15 mouse cellular contexts compared by ENCODE assay signal in genomic region chr9:22024592-22024991, GRCm38 (mm10). TPM values are rescaled to one million over a fixed set of nuclear protein-coding genes. Genes with fewer than 3 reads are reported as not detected.
DNase-seq lines count a peak whose midpoint lies in the region; ATAC-seq and TF ChIP-seq lines count a peak whose summit lies in the region.
"Had no signal": no experiment of that assay in that cellular context is flagged by ENCODE, and none has a peak within 500 bp of the region (broad histone marks: within the 10 kb centered on the region; RNA-seq: fewer than 3 reads in every experiment).

No protein-coding gene starts in this region.

- DNase-seq in hindbrain, embryonic 10.5 days (ENCODE audit: low spot score), result peak; percentile 54
- DNase-seq in hindbrain, embryonic 14.5 days (ENCODE audit: low spot score), result no peak
- no peak for DNase-seq in lung, postnatal 0 days (ENCODE audit: low spot score)
- no peak for DNase-seq in lung, adult 18-20 months
- peak; percentile 53 for DNase-seq in embryo, embryonic 11 days
- DNase-seq in lung, postnatal 36 days, result peak; percentile 9
- DNase-seq: adrenal gland, postnatal 36 days; thymus, postnatal 14 days had no signal

- H3K9ac ChIP-seq in hindbrain, embryonic 14.5 days, result no peak overlapping the region
- no peak overlapping the region for H3K9ac ChIP-seq in lung, postnatal 0 days (replicated peaks; ENCODE audit: low read depth)
- H3K9ac ChIP-seq: embryonic facial prominence, embryonic 15.5 days; limb, embryonic 13.5 days had no signal

- TF ChIP-seq EP300 in lung, postnatal 0 days (IDR thresholded peaks at IDR 0.05), result no peak

- peaks cover 1% of the 10 kb centered on the region; the same call in 1 of the 2 replicates for H3K27me3 ChIP-seq in hindbrain, embryonic 10.5 days (ENCODE audit: insufficient read depth, poor library complexity, severe bottlenecking)
- no peaks in the 10 kb centered on the region for H3K27me3 ChIP-seq in hindbrain, embryonic 14.5 days (ENCODE audit: control insufficient read depth, insufficient read depth, low read length)
- no peaks in the 10 kb centered on the region for H3K27me3 ChIP-seq in lung, postnatal 0 days (replicated peaks; ENCODE audit: insufficient read depth, low read length)
- H3K27me3 ChIP-seq: embryonic facial prominence, embryonic 15.5 days had no signal

- H3K9me3 ChIP-seq in hindbrain, embryonic 10.5 days, result no peaks in the 10 kb centered on the region
- no peaks in the 10 kb centered on the region for H3K9me3 ChIP-seq in hindbrain, embryonic 14.5 days (ENCODE audit: control insufficient read depth, low read length)
- H3K9me3 ChIP-seq in lung, postnatal 0 days (ENCODE audit: low read length), result no peaks in the 10 kb centered on the region
- H3K9me3 ChIP-seq: embryonic facial prominence, embryonic 15.5 days; limb, embryonic 13.5 days had no signal

- TF ChIP-seq CTCF in lung, postnatal 0 days (IDR thresholded peaks at IDR 0.05), result no peak

- H3K4me2 ChIP-seq in hindbrain, embryonic 14.5 days (replicated peaks), result no peak overlapping the region
- no peak overlapping the region for H3K4me2 ChIP-seq in lung, postnatal 0 days (replicated peaks; ENCODE audit: low read depth, low read length)
- H3K4me2 ChIP-seq: embryonic facial prominence, embryonic 15.5 days; limb, embryonic 13.5 days had no signal

- no peak for ATAC-seq in hindbrain, embryonic 14.5 days (ENCODE audit: low FRiP score)
- peak; percentile 47; the same call in 1 of the 2 replicates for ATAC-seq in lung, postnatal 0 days
- no peak for ATAC-seq in erythroid progenitor cell, adult 5-6 weeks (replicated peaks; ENCODE audit: low FRiP score, poor library complexity, severe bottlenecking)
- ATAC-seq: intestine, embryonic 16.5 days; Patski had no signal

- peak overlapping the region; percentile 78 for H3K27ac ChIP-seq in hindbrain, embryonic 10.5 days
- H3K27ac ChIP-seq in hindbrain, embryonic 14.5 days, result no peak overlapping the region
- H3K27ac ChIP-seq in lung, postnatal 0 days (ENCODE audit: low read length), result no peak overlapping the region
- H3K27ac ChIP-seq: embryonic facial prominence, embryonic 15.5 days; limb, embryonic 13.5 days had no signal

- WGBS in hindbrain, embryonic 10.5 days, result 36% methylated on average over 8 of the region's 8 CpGs
- WGBS in hindbrain, embryonic 14.5 days, result 44% methylated on average over 8 of the region's 8 CpGs
- 36% methylated on average over 8 of the region's 8 CpGs for WGBS in lung, postnatal 0 days

- no peak overlapping the region for H3K4me3 ChIP-seq in hindbrain, embryonic 10.5 days
- H3K4me3 ChIP-seq in hindbrain, embryonic 14.5 days (replicated peaks; ENCODE audit: low read length), result no peak overlapping the region
- H3K4me3 ChIP-seq in lung, postnatal 0 days (ENCODE audit: low read depth, low read length), result no peak overlapping the region
- H3K4me3 ChIP-seq: embryonic facial prominence, embryonic 15.5 days; limb, embryonic 13.5 days had no signal

- H3K36me3 ChIP-seq in hindbrain, embryonic 10.5 days, result peaks cover 70% of the 10 kb centered on the region
- H3K36me3 ChIP-seq in hindbrain, embryonic 14.5 days (replicated peaks; ENCODE audit: control insufficient read depth, insufficient read depth), result peaks cover 70% of the 10 kb centered on the region
- no peaks in the 10 kb centered on the region for H3K36me3 ChIP-seq in lung, postnatal 0 days (ENCODE audit: insufficient read depth, low read length)
- H3K36me3 ChIP-seq: embryonic facial prominence, embryonic 15.5 days; limb, embryonic 13.5 days had no signal

- H3K4me1 ChIP-seq in hindbrain, embryonic 10.5 days (replicated peaks), result peaks cover 60% of the 10 kb centered on the region
- H3K4me1 ChIP-seq in hindbrain, embryonic 14.5 days (replicated peaks; ENCODE audit: control insufficient read depth, insufficient read depth, low read length), result no peaks in the 10 kb centered on the region
- H3K4me1 ChIP-seq in lung, postnatal 0 days (ENCODE audit: insufficient read depth, low read depth, low read length), result no peaks in the 10 kb centered on the region
- H3K4me1 ChIP-seq: embryonic facial prominence, embryonic 15.5 days; limb, embryonic 13.5 days had no signal

RNA-seq across cellular contexts. Expression of gene Prkcsh, which starts 22.0 kb away (rescaled TPM):
- polyA plus RNA-seq in hindbrain, embryonic 10.5 days (2016; fragmentation: Nextera tagmentation; extraction: Ambion mirVana), result 115 and 120 TPM in 2 replicates
- polyA plus RNA-seq in hindbrain, embryonic 14.5 days (2014; fragmentation: Nextera tagmentation; extraction: Ambion mirVana), result 70.1 and 73.6 TPM in 2 replicates
- polyA plus RNA-seq in lung, postnatal 0 days (2015; fragmentation: Nextera tagmentation; extraction: Ambion mirVana), result 51.9 and 56.1 TPM in 2 replicates
- total RNA-seq in erythroid progenitor cell, adult 5-6 weeks (2015; ENCODE audit: low replicate concordance), result 27.0 and 27.7 TPM in 2 replicates
- 41.6 and 62.9 TPM in 2 replicates for total RNA-seq in erythroid progenitor cell, adult 5-6 weeks (2017; ENCODE audit: low replicate concordance)

RNA-seq across cellular contexts. Expression of gene Ccdc151, which starts 22.2 kb away (rescaled TPM):
- polyA plus RNA-seq in hindbrain, embryonic 10.5 days (2016; fragmentation: Nextera tagmentation; extraction: Ambion mirVana), result 5.1 and 6.7 TPM in 2 replicates
- polyA plus RNA-seq in hindbrain, embryonic 14.5 days (2014; fragmentation: Nextera tagmentation; extraction: Ambion mirVana), result 4.1 and 6.2 TPM in 2 replicates
- 5.3 and 6.0 TPM in 2 replicates for polyA plus RNA-seq in lung, postnatal 0 days (2015; fragmentation: Nextera tagmentation; extraction: Ambion mirVana)
- total RNA-seq in erythroid progenitor cell, adult 5-6 weeks (2015; ENCODE audit: low replicate concordance), result not detected in 2 replicates
- not detected in 2 replicates for total RNA-seq in erythroid progenitor cell, adult 5-6 weeks (2017; ENCODE audit: low replicate concordance)
- total RNA-seq: gastrocnemius, adult 18-20 months had no signal
- polyA plus RNA-seq: heart, embryonic 14.5 days had no signal

RNA-seq across cellular contexts. Expression of gene Elavl3, which starts 27.2 kb away (rescaled TPM):
- 22.7 and 57.1 TPM in 2 replicates for polyA plus RNA-seq in hindbrain, embryonic 10.5 days (2016; fragmentation: Nextera tagmentation; extraction: Ambion mirVana)
- 129 and 130 TPM in 2 replicates for polyA plus RNA-seq in hindbrain, embryonic 14.5 days (2014; fragmentation: Nextera tagmentation; extraction: Ambion mirVana)
- 0.04 TPM in 1 of 2 replicates, not detected in the other for polyA plus RNA-seq in lung, postnatal 0 days (2015; fragmentation: Nextera tagmentation; extraction: Ambion mirVana)
- not detected in 2 replicates for total RNA-seq in erythroid progenitor cell, adult 5-6 weeks (2015; ENCODE audit: low replicate concordance)
- total RNA-seq in erythroid progenitor cell, adult 5-6 weeks (2017; ENCODE audit: low replicate concordance), result not detected in 2 replicates

RNA-seq across cellular contexts. Expression of gene Rgl3, which starts 35.3 kb away (rescaled TPM):
- polyA plus RNA-seq in hindbrain, embryonic 10.5 days (2016; fragmentation: Nextera tagmentation; extraction: Ambion mirVana), result 3.7 and 5.7 TPM in 2 replicates
- 1.3 and 1.9 TPM in 2 replicates for polyA plus RNA-seq in hindbrain, embryonic 14.5 days (2014; fragmentation: Nextera tagmentation; extraction: Ambion mirVana)
- 6.0 and 6.4 TPM in 2 replicates for polyA plus RNA-seq in lung, postnatal 0 days (2015; fragmentation: Nextera tagmentation; extraction: Ambion mirVana)
- total RNA-seq in erythroid progenitor cell, adult 5-6 weeks (2015; ENCODE audit: low replicate concordance), result not detected in 2 replicates
- total RNA-seq in erythroid progenitor cell, adult 5-6 weeks (2017; ENCODE audit: low replicate concordance), result not detected in 2 replicates

RNA-seq across cellular contexts. Expression of gene Gm49318, which starts 46.5 kb away (rescaled TPM):
- polyA plus RNA-seq in hindbrain, embryonic 10.5 days (2016; fragmentation: Nextera tagmentation; extraction: Ambion mirVana), result not detected in 2 replicates
- not detected in 2 replicates for polyA plus RNA-seq in hindbrain, embryonic 14.5 days (2014; fragmentation: Nextera tagmentation; extraction: Ambion mirVana)
- polyA plus RNA-seq in lung, postnatal 0 days (2015; fragmentation: Nextera tagmentation; extraction: Ambion mirVana), result not detected in 2 replicates
- not detected in 2 replicates for total RNA-seq in erythroid progenitor cell, adult 5-6 weeks (2015; ENCODE audit: low replicate concordance)
- not detected in 2 replicates for total RNA-seq in erythroid progenitor cell, adult 5-6 weeks (2017; ENCODE audit: low replicate concordance)
- total RNA-seq: gastrocnemius, adult 18-20 months had no signal
- polyA plus RNA-seq: embryonic facial prominence, embryonic 15.5 days; heart, embryonic 14.5 days; intestine, embryonic 16.5 days; limb, embryonic 13.5 days; Patski had no signal

Comparison
In these comparisons a context has a peak if more than half of its experiments do, and no peak if none do; other contexts are left out.
1. DNase-seq: peak in hindbrain, embryonic 10.5 days (single experiment), embryo, embryonic 11 days (single experiment) and lung, postnatal 36 days (single experiment); none in hindbrain, embryonic 14.5 days (single experiment), lung, postnatal 0 days (single experiment) and lung, adult 18-20 months (0 of 2).
2. RNA of gene Elavl3, which starts 27.2 kb away (polyA plus RNA-seq): 129 to 130 TPM in hindbrain, embryonic 14.5 days and 22.7 to 57.1 TPM in hindbrain, embryonic 10.5 days; 0.04 TPM in lung, postnatal 0 days; every median in the first group is over 10 times any median in the second.